Mouse (Mus musculus) kidney, postnatal 0 days (tissue): ENCODE measurements around the gene Fancc. TPM values are rescaled to one million over a fixed set of nuclear protein-coding genes. Genes with fewer than 3 reads are reported as not detected.

ENCODE experiments used
- ATAC-seq: fragments of 200-750 bp; cut with Nextera tagmentation; replicated peaks from 2 replicates; pipeline ENCODE4 v1.8.0; 2017; ENCODE audit warnings: low read depth, moderate number of reproducible peaks, moderate TSS enrichment, moderate library complexity; ENCODE audit not compliant: low FRiP score
- DNase-seq: peaks from one replicate; pipeline ENCODE4 v3.0.0-alpha.2; 2016; ENCODE audit warnings: low spot score
- H3K27ac ChIP-seq: fragments of 300-500 bp; sonication (generic); 2 replicates; pipeline ENCODE4 v1.5.1; 2014; ENCODE audit warnings: mild to moderate bottlenecking
- H3K27me3 ChIP-seq: fragments of 300-500 bp; sonication (generic); 2 replicates; pipeline ENCODE4 v1.6.1; 2014; ENCODE audit warnings: low read length, mixed read lengths; ENCODE audit not compliant: insufficient read depth
- H3K36me3 ChIP-seq: fragments of 300-500 bp; sonication (generic); 2 replicates; pipeline ENCODE4 v1.6.1; 2014; ENCODE audit warnings: low read length, mixed read lengths; ENCODE audit not compliant: insufficient read depth
- H3K4me1 ChIP-seq: fragments of 300-500 bp; sonication (generic); replicated peaks from 2 replicates; pipeline ENCODE4 v1.6.1; 2014; ENCODE audit warnings: antibody characterized with exemption, low read length, mixed read lengths; ENCODE audit not compliant: insufficient read depth
- H3K4me2 ChIP-seq: fragments of 300-500 bp; sonication (generic); 2 replicates; pipeline ENCODE4 v1.6.1; 2014; ENCODE audit warnings: mild to moderate bottlenecking, low read length, moderate library complexity, mixed read lengths
- H3K4me3 ChIP-seq: fragments of 300-500 bp; sonication (generic); replicated peaks from 2 replicates; pipeline ENCODE4 v1.5.1; 2014; ENCODE audit warnings: low read depth, low read length
- H3K9ac ChIP-seq: fragments of 300-500 bp; sonication (generic); 2 replicates; pipeline ENCODE4 v1.6.1; 2014; ENCODE audit warnings: low read depth, low read length
- H3K9me3 ChIP-seq: fragments of 300-500 bp; sonication (generic); replicated peaks from 2 replicates; pipeline ENCODE4 v1.6.1; 2016; ENCODE audit warnings: low read length, inconsistent platforms, mixed read lengths
- CTCF ChIP-seq: IDR thresholded peaks from 2 replicates; pipeline ENCODE4 v1.5.1; 2016; ENCODE audit warnings: antibody characterized with exemption, low read depth, mild to moderate bottlenecking, moderate library complexity
- WGBS: fragments of 180-500 bp; shearing (Covaris S2); extraction: QIAGEN DNeasy Blood & Tissue Kit; methylation state at CpG from one replicate; pipeline ENCODE4 v1.1.7; 2014; 5-methylcytosine and 5-hydroxymethylcytosine counted together
- polyA plus RNA-seq: library from polyadenylated mRNA; unstranded; fragments of >200 nt; fragmentation: Nextera tagmentation; extraction: Ambion mirVana; gene quantifications from 2 replicates; pipeline ENCODE4 v1.2.1, GENCODE M21; 2015

Gene Fancc
- polyA plus RNA-seq, 1 experiment from 2014 or later: 16.2 TPM

DNA sequence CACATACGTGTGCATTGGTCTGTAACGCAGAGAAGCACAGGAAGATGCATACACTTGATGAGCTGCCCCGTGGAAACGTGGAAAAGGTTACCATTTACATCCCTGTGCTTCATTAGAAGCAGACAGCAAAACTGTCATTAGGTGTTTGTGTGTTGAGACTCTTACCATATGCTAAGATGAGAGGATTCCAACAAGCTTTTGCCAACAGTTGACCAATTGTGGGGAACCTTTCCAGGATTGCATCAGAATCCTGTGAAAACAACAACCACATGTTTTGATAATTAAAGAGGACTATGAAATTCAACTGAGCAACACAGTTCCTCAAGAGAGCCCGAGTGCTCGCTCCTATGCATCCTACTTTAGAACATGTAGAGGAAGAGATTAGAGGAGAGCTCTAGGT lies 97.0 kb downstream of the Fancc start:
- no peak for ATAC-seq
- WGBS: 91% methylated on average over 6 of the region's 6 CpGs
- Histone ChIP-seq H3K4me2 (no peak overlapping the region), H3K27me3 (no peaks in the 10 kb centered on the region), H3K4me3 (no peak overlapping the region), H3K9ac (no peak overlapping the region), H3K4me1 (no peaks in the 10 kb centered on the region), H3K9me3 (no peaks in the 10 kb centered on the region), H3K36me3 (no peaks in the 10 kb centered on the region), H3K27ac (no peak overlapping the region)
- no peak for DNase-seq
- TF ChIP-seq CTCF: no peak

GRCm38 (mm10) chr13:63397420-63397819 lies 99.7 kb downstream of the Fancc start:
- 69% methylated on average over 1 of the region's 1 CpGs for WGBS
- no peaks in the 10 kb centered on the region for H3K4me1 ChIP-seq
- no peak overlapping the region for H3K9ac ChIP-seq
- no peaks in the 10 kb centered on the region for H3K27me3 ChIP-seq
- no peak for TF ChIP-seq CTCF
- ATAC-seq (no peak), DNase-seq (no peak)
- H3K4me3 ChIP-seq: no peak overlapping the region
- H3K4me2 ChIP-seq: no peak overlapping the region
- H3K9me3 ChIP-seq: no peaks in the 10 kb centered on the region
- no peaks in the 10 kb centered on the region for H3K36me3 ChIP-seq
- no peak overlapping the region for H3K27ac ChIP-seq

GRCm38 (mm10) chr13:63394304-63395063 lies 102.6 kb downstream of the Fancc start:
- ATAC-seq (no peak), DNase-seq (no peak)
- TF ChIP-seq CTCF: no peak
- no peak overlapping the region for H3K9ac ChIP-seq
- no peaks in the 10 kb centered on the region for H3K9me3 ChIP-seq
- WGBS: 67% methylated on average over 7 of the region's 7 CpGs
- H3K4me2 ChIP-seq: no peak overlapping the region
- H3K27ac ChIP-seq: no peak overlapping the region
- no peaks in the 10 kb centered on the region for H3K36me3 ChIP-seq
- no peaks in the 10 kb centered on the region for H3K27me3 ChIP-seq
- H3K4me1 ChIP-seq: no peaks in the 10 kb centered on the region
- no peak overlapping the region for H3K4me3 ChIP-seq

- Histone ChIP-seq H3K36me3 (no peaks in the 10 kb centered on the region), H3K9ac (no peak overlapping the region), H3K27me3 (no peaks in the 10 kb centered on the region), H3K4me3 (no peak overlapping the region), H3K9me3 (no peaks in the 10 kb centered on the region), H3K4me1 (no peaks in the 10 kb centered on the region), H3K27ac (no peak overlapping the region), H3K4me2 (no peak overlapping the region)
- DNase-seq: no peak
- WGBS: 88% methylated on average over 2 of the region's 2 CpGs
- ATAC-seq: no peak
- no peak for TF ChIP-seq CTCF
These were observed 111.8 kb downstream of the Fancc start for GRCm38 (mm10) chr13:63385234-63385633.

DNA sequence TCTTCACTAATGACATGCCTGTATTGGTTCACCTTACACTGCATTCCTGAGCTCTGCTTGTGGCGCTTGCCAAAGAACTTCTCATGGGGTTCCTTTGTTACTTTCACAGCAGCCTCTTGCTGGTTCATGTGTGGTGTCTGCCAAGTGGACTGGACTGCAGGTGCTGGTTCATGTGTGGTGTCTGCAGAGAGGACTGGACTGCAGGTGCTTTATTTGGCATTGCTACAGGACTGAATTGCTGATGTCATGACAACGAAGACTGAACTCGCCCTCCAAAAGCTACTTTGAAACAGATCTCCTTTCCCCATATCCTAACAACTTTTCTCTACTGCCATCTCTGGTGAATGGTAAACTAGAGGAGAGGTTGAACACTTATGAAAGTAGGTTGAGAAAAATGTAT lies 112.3 kb downstream of the Fancc start:
- WGBS: 89% methylated on average over 3 of the region's 3 CpGs
- H3K36me3 ChIP-seq: no peaks in the 10 kb centered on the region

DNA sequence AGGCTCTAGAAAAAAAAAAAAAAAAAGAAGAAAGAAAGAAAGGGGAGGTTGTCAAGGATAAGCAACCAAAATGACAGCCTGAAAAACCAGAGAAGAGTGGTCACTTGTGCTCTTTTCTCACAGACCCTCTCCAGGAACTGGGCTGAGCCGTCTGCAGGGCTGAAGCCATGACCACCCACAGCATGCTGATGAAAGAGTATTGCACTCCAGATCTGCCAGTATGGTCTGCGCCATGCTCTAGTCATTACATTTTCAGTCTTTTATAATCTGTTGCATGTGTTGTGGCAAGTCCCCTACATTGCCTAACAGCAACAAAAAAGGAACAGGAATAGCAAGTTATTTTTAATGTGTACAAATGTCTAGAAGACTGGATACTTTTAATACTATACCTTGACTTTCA lies 114.9 kb downstream of the Fancc start:
- Histone ChIP-seq H3K27ac (no peak overlapping the region), H3K4me2 (no peak overlapping the region), H3K4me3 (no peak overlapping the region), H3K27me3 (no peaks in the 10 kb centered on the region), H3K9me3 (no peaks in the 10 kb centered on the region), H3K4me1 (no peaks in the 10 kb centered on the region), H3K9ac (no peak overlapping the region), H3K36me3 (no peaks in the 10 kb centered on the region)
- DNase-seq (no peak), ATAC-seq (no peak)
- 78% methylated on average over 2 of the region's 2 CpGs for WGBS
- TF ChIP-seq CTCF: no peak

More for the DNA sequence above, 112.3 kb downstream of the Fancc start:
- TF ChIP-seq CTCF: no peak
- H3K4me3 ChIP-seq: no peak overlapping the region
- H3K9me3 ChIP-seq: no peaks in the 10 kb centered on the region
- H3K27me3 ChIP-seq: no peaks in the 10 kb centered on the region
- no peak for ATAC-seq
- H3K27ac ChIP-seq: no peak overlapping the region
- no peak for DNase-seq
- no peak overlapping the region for H3K9ac ChIP-seq
- no peaks in the 10 kb centered on the region for H3K4me1 ChIP-seq
- no peak overlapping the region for H3K4me2 ChIP-seq
